Mouse (Mus musculus) embryonic fibroblast, embryonic 13.5 days (primary cell): ENCODE results near the gene Rhpn2.

Source experiments
- CTCF ChIP-seq: IDR thresholded peaks from 2 replicates; pipeline ENCODE4 v1.5.1; 2011; ENCODE audit warnings: mild to moderate bottlenecking, control low read depth, low read length, moderate library complexity, borderline replicate concordance; ENCODE audit not compliant: insufficient read depth
- POLR2A ChIP-seq: IDR thresholded peaks from 2 replicates; pipeline ENCODE4 v1.6.1; 2011; ENCODE audit warnings: low read depth, mild to moderate bottlenecking, control low read depth, low read length, moderate library complexity

DNA sequence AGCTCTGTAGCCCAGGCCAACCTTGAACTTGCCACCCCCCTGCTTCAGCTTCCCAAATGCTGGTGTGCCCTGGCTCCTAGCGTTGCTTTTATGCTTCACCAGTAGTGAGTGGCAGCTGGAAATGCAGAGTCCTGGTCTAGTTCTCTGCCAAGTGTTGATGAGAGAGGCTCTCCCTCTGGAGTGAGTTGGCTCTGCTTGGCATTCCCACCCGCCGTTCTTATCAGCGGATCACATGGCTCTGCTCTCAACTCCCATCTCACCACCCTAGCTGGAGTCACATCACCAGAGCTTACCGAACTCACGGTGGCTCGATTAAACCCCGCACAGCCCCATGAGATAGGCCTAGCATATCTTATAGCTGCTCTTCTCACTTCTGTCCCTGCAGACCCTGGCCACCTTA, 46.4 kb downstream of the Rhpn2 start:
- TF ChIP-seq CTCF, result no peak
- TF ChIP-seq POLR2A, result no peak
